Comparison of ENCODE assay signal across 8 mouse cellular contexts in genomic region chr9:21751347-21751746, GRCm38 (mm10). TPM values are rescaled to one million over a fixed set of nuclear protein-coding genes. Genes with fewer than 3 reads are reported as not detected.
DNase-seq lines count a peak whose midpoint lies in the region; ATAC-seq lines count a peak whose summit lies in the region.

No protein-coding gene starts in this region.

- H3K36me3 ChIP-seq in kidney, embryonic 15.5 days, result peaks cover 57% of the 10 kb centered on the region

- DNase-seq in kidney, adult 18-20 months, result no peak
- peak; percentile 70 for DNase-seq in adrenal gland, postnatal 10 days
- DNase-seq in gastrocnemius, postnatal 14 days, result peak; percentile 70
- DNase-seq in lung, postnatal 25 days (ENCODE audit: low spot score), result peak; percentile 66
- no peak for DNase-seq in urinary bladder, postnatal 36 days (ENCODE audit: low spot score in 2 of 2)
- DNase-seq in frontal cortex, adult 2 months (ENCODE audit: extremely low spot score in 1 of 2, low spot score in 1 of 2), result no peak
- no peak for DNase-seq in right cerebral cortex, postnatal 4 days

- no peak overlapping the region for H3K4me3 ChIP-seq in kidney, embryonic 15.5 days (replicated peaks)

- H3K4me1 ChIP-seq in kidney, embryonic 15.5 days, result peaks cover 51% of the 10 kb centered on the region

- ATAC-seq in kidney, embryonic 15.5 days (replicated peaks; ENCODE audit: low FRiP score), result no peak

- intact Hi-C loops in gastrocnemius, postnatal 14 days (cut with DNase I; ENCODE audit: low total_unique reads), result no loop called here

- H3K27me3 ChIP-seq in kidney, embryonic 15.5 days, result no peaks in the 10 kb centered on the region

- H3K9me3 ChIP-seq in kidney, embryonic 15.5 days (replicated peaks), result no peaks in the 10 kb centered on the region

- H3K27ac ChIP-seq in kidney, embryonic 15.5 days, result peak overlapping the region; percentile 78; the same call in 1 of the 2 replicates

- WGBS in kidney, embryonic 15.5 days, result 70% methylated on average over 6 of the region's 6 CpGs

- H3K4me2 ChIP-seq in kidney, embryonic 15.5 days, result no peak overlapping the region

- H3K9ac ChIP-seq in kidney, embryonic 15.5 days, result no peak overlapping the region

RNA-seq across cellular contexts. Expression of gene Spc24, which starts 8.8 kb away (rescaled TPM):
- 126 and 135 TPM in 2 replicates for polyA plus RNA-seq in kidney, embryonic 15.5 days (2015; fragmentation: Nextera tagmentation; extraction: Ambion mirVana)
- 10 to 100 TPM; 12.6 to 14.3 TPM for total RNA-seq in adrenal gland, postnatal 10 days (2021)
- 1 to 10 TPM; 3.2 to 3.6 TPM for total RNA-seq in gastrocnemius, postnatal 14 days (2021)
- polyA plus RNA-seq in frontal cortex, adult 2 months (2012; rRNA removed), result 3.3 and 3.8 TPM in 2 replicates

RNA-seq across cellular contexts. Expression of gene Ldlr, which starts 28.1 kb away (rescaled TPM):
- polyA plus RNA-seq in kidney, embryonic 15.5 days (2015; fragmentation: Nextera tagmentation; extraction: Ambion mirVana), result 28.9 and 34.9 TPM in 2 replicates
- total RNA-seq in adrenal gland, postnatal 10 days (2021), result 10 to 100 TPM; 21.6 to 41.6 TPM
- total RNA-seq in gastrocnemius, postnatal 14 days (2021), result 1 to 10 TPM; 4.5 to 9.5 TPM
- polyA plus RNA-seq in frontal cortex, adult 2 months (2012; rRNA removed), result 13.4 and 14.4 TPM in 2 replicates

RNA-seq across cellular contexts. Expression of gene Kank2, which starts 47.2 kb away (rescaled TPM):
- polyA plus RNA-seq in kidney, embryonic 15.5 days (2015; fragmentation: Nextera tagmentation; extraction: Ambion mirVana), result 18.7 and 23.2 TPM in 2 replicates
- 10 to 100 TPM; 33.1 to 37.2 TPM for total RNA-seq in adrenal gland, postnatal 10 days (2021)
- 10 to 100 TPM; 17.9 to 21.2 TPM for total RNA-seq in gastrocnemius, postnatal 14 days (2021)
- polyA plus RNA-seq in frontal cortex, adult 2 months (2012; rRNA removed), result 7.9 and 8.0 TPM in 2 replicates

Comparison
In these comparisons a context has a peak if more than half of its experiments do, and no peak if none do; other contexts are left out.
1. DNase-seq: peak in adrenal gland, postnatal 10 days (single experiment), gastrocnemius, postnatal 14 days (single experiment) and lung, postnatal 25 days (single experiment); none in kidney, adult 18-20 months (single experiment), urinary bladder, postnatal 36 days (0 of 2), frontal cortex, adult 2 months (0 of 2) and right cerebral cortex, postnatal 4 days (single experiment).